Mouse (Mus musculus): ENCODE measurements around the gene Fam72a.

- TF ChIP-seq CTCF (IDR thresholded peaks at IDR 0.05; ENCODE audit: control insufficient read depth, insufficient read depth, insufficient read length) (no peak), MYOD1 (IDR thresholded peaks at IDR 0.05; ENCODE audit: control insufficient read depth, insufficient read length, low read depth) (no peak), MAX (IDR thresholded peaks at IDR 0.05) (no peak), FOSL1 (IDR thresholded peaks at IDR 0.05; ENCODE audit: insufficient read depth, low read length, poor library complexity, severe bottlenecking) (no peak), USF1 (IDR thresholded peaks at IDR 0.05; ENCODE audit: low read depth) (no peak), MYOG (IDR thresholded peaks at IDR 0.05; ENCODE audit: control insufficient read depth, extremely low read depth, insufficient read length) (no peak)
Measured at GRCm38 (mm10) chr1:131482242-131482641, 45.5 kb upstream of the Fam72a start.

Data from C2C12 (cell line).